Mouse (Mus musculus) erythroblast, embryonic 14.5 days (primary cell): ENCODE measurements around the gene Eif2d. TPM values are rescaled to one million over a fixed set of nuclear protein-coding genes. Genes with fewer than 3 reads are reported as not detected.

ENCODE experiments used
- H3K27me3 ChIP-seq: 2 replicates; pipeline ENCODE4 v1.6.1; 2012; ENCODE audit warnings: inconsistent platforms; ENCODE audit not compliant: control insufficient read depth
- H3K36me3 ChIP-seq: 2 replicates; pipeline ENCODE4 v1.6.1; 2012; ENCODE audit warnings: mild to moderate bottlenecking, inconsistent platforms; ENCODE audit not compliant: control insufficient read depth
- H3K4me1 ChIP-seq: 2 replicates; pipeline ENCODE4 v1.6.1; 2012; ENCODE audit warnings: inconsistent platforms; ENCODE audit not compliant: control insufficient read depth
- H3K4me3 ChIP-seq: replicated peaks from 2 replicates; pipeline ENCODE3; 2012; ENCODE audit warnings: moderate library complexity, mild to moderate bottlenecking, inconsistent platforms
- H3K9me3 ChIP-seq: 2 replicates; pipeline ENCODE4 v1.6.1; 2012; ENCODE audit warnings: low read length, inconsistent platforms, mixed read lengths; ENCODE audit not compliant: control insufficient read depth
- GATA1 ChIP-seq: IDR thresholded peaks from 2 replicates; pipeline ENCODE4 v1.6.1; 2012; ENCODE audit warnings: low read length, inconsistent platforms, mixed read lengths
- TAL1 ChIP-seq: IDR thresholded peaks from 3 replicates; pipeline ENCODE4 v1.6.1; 2012; ENCODE audit warnings: low read length, inconsistent platforms, mixed read lengths
- polyA plus RNA-seq: library from polyadenylated mRNA; stranded (reverse); fragments of >175 nt; gene quantifications from 2 replicates; pipeline ENCODE4 v1.2.3, GENCODE M21; 2012

The Eif2d gene
- polyA plus RNA-seq, 1 experiment: 2.8 TPM

- no peak for TF ChIP-seq TAL1
- TF ChIP-seq GATA1: no peak
- H3K9me3 ChIP-seq: no peaks in the 10 kb centered on the region
- no peaks in the 10 kb centered on the region for H3K36me3 ChIP-seq
- no peak overlapping the region for H3K4me3 ChIP-seq
- no peaks in the 10 kb centered on the region for H3K4me1 ChIP-seq
- H3K27me3 ChIP-seq: no peaks in the 10 kb centered on the region
Observed at GRCm38 (mm10) chr1:131221822-131222590, 69.0 kb downstream of the Eif2d start.

GRCm38 (mm10) chr1:131223345-131223744 lies 70.4 kb downstream of the Eif2d start:
- no peaks in the 10 kb centered on the region for H3K36me3 ChIP-seq
- no peaks in the 10 kb centered on the region for H3K4me1 ChIP-seq
- H3K27me3 ChIP-seq: no peaks in the 10 kb centered on the region
- TF ChIP-seq TAL1 (no peak), GATA1 (no peak)
- no peaks in the 10 kb centered on the region for H3K9me3 ChIP-seq
- H3K4me3 ChIP-seq: no peak overlapping the region

DNA sequence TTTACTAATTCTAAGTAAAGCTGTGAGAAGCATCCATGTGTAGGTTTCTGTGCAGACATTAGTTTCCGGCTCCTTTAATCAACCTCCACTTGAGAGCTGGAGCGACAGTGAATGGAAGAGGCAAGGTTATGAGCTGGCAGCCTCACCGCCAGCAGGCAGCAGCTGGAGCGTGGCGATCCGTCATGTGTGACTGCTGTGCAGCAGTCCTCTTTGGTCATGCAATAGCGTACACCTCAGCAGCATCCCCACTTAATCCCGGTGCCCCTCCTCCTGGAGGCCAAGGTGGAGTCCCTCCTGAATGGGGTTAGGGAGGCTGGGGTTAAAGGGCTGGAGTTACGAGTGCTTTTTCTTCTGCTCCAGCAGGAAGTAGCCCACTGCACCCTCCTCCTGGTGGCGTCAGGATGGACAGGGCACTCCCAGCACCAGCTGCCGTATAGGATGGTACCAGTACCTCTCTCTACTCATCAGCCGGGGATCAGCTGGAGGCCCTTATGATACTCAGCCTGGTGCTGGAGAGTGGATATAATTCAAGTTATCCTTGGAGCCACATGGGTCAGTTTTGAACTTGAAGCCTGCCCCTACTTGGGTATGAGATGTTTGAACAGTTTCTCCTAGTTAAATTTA lies 72.0 kb downstream of the Eif2d start:
- no peak for TF ChIP-seq TAL1
- TF ChIP-seq GATA1: no peak
- Histone ChIP-seq H3K27me3 (no peaks in the 10 kb centered on the region), H3K4me3 (no peak overlapping the region), H3K36me3 (no peaks in the 10 kb centered on the region), H3K9me3 (no peaks in the 10 kb centered on the region), H3K4me1 (no peaks in the 10 kb centered on the region)

DNA sequence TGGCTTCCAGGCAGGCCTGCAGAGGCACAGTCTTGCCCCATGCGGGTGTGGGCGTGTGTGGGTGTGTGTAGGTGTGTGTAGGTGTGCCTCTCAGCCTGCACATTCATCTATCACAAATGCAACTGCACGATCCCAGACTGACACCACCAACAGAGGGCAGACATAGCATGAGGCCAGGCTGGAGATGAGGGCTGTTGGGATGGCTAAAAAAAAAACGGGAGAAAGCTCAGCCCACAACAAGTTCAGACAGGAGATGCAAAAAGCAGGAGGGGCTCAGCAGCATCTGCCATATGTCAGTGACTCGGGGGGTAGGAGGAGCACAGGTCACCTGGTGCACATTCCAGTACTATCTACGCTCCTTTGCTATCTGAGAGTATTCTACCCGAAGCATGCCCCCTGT lies 75.2 kb downstream of the Eif2d start:
- H3K4me3 ChIP-seq: no peak overlapping the region
- H3K36me3 ChIP-seq: no peaks in the 10 kb centered on the region
- no peaks in the 10 kb centered on the region for H3K4me1 ChIP-seq
- TF ChIP-seq TAL1 (no peak), GATA1 (no peak)
- no peaks in the 10 kb centered on the region for H3K9me3 ChIP-seq
- no peaks in the 10 kb centered on the region for H3K27me3 ChIP-seq

DNA sequence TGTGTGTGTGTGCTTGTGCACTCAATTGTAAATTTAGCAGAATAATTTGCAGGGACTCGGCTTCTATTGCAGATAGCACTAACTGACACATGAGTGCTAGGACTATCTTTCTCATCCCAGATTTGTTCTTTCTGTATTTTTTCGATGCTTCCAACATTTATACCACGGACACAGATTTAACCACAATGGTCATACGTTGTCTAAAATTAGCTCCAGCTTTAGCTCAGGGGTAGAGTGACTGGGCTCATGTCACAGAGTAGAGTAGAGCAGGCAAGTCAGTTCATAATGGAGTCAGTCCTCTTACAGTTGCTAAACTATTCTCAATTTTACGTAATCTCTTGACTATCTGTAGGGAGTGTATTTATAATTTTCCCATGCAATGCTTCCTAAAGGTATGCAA lies 75.7 kb downstream of the Eif2d start:
- Histone ChIP-seq H3K9me3 (no peaks in the 10 kb centered on the region), H3K36me3 (no peaks in the 10 kb centered on the region), H3K4me1 (no peaks in the 10 kb centered on the region), H3K4me3 (no peak overlapping the region), H3K27me3 (no peaks in the 10 kb centered on the region)
- TF ChIP-seq GATA1 (no peak), TAL1 (no peak)

- Histone ChIP-seq H3K4me1 (no peaks in the 10 kb centered on the region), H3K27me3 (no peaks in the 10 kb centered on the region), H3K36me3 (no peaks in the 10 kb centered on the region), H3K4me3 (no peak overlapping the region), H3K9me3 (no peaks in the 10 kb centered on the region)
- no peak for TF ChIP-seq TAL1
- TF ChIP-seq GATA1: no peak
Observed at GRCm38 (mm10) chr1:131233527-131233926, 80.5 kb downstream of the Eif2d start.

DNA sequence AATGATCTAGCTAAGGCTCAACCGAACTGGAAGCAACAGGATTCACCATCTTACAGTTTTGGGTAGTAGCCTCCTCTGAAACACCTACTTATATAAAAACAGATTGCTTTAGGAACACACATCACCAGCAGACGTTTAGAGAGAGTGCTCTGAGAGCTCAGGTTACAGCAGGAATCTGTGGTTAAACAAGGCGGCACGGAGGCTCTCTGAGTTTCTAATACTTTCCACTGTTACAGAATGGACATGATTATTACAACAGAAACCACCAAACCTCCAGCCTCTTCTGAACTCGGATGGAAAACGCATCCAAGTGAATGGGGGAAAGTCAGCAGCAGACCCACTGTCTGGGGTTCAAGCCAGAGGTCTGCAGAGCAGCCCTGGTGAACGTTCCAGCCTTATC lies 83.1 kb downstream of the Eif2d start:
- TF ChIP-seq GATA1 (no peak), TAL1 (no peak)
- Histone ChIP-seq H3K4me3 (no peak overlapping the region), H3K27me3 (peaks cover 5% of the 10 kb centered on the region; the same call in 1 of the 2 replicates), H3K4me1 (no peaks in the 10 kb centered on the region), H3K36me3 (no peaks in the 10 kb centered on the region), H3K9me3 (no peaks in the 10 kb centered on the region)

Other genes starting within 250 kb of the Eif2d start
- 0.05 TPM in 1 of 2 replicates, not detected in the other for gene Il20, start 241.7 kb upstream of the Eif2d start, polyA plus RNA-seq
- gene Il19, start 213.1 kb upstream of the Eif2d start, polyA plus RNA-seq: not detected in 2 replicates
- not detected in 2 replicates for gene Il10, start 133.3 kb upstream of the Eif2d start, polyA plus RNA-seq
- gene Mapkapk2, start 55.4 kb upstream of the Eif2d start, polyA plus RNA-seq: 1.3 and 1.5 TPM in 2 replicates
- 3.7 and 5.1 TPM in 2 replicates for gene Dyrk3, start 14.8 kb upstream of the Eif2d start, polyA plus RNA-seq
- gene Rassf5, start 92.1 kb downstream of the Eif2d start, polyA plus RNA-seq: 0.05 TPM in 1 of 2 replicates, not detected in the other
- 0.12 TPM in 1 of 2 replicates, not detected in the other for gene Ikbke, start 126.4 kb downstream of the Eif2d start, polyA plus RNA-seq